Mouse (Mus musculus) cerebellum, adult 18-20 months (tissue): ENCODE data around the gene Il16.

Experiments
- DNase-seq, 2 experiments: peaks; one replicate each; pipeline ENCODE4 v3.0.0; 2021

Gene Il16

DNA sequence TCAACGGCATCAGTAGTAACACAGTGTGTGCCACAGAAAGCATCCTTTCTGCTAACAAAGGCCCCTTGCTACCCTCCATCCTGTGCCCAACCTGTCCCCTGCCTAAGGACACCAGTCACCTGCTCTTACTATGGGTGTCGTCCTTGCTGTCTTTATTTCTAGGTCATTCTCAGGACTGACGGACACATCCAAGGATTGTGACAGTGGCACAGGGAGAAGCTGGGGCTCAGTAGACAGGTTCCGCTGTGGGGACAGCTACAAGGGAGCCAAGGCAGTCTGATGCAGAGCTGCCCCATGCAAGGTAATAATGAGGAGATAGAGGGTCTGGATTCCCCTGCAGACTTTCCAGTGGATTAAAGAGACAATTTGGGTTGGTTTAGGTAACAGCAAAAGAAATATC is 67.0 kb downstream of the Il16 start:
- no peak for DNase-seq

DNA sequence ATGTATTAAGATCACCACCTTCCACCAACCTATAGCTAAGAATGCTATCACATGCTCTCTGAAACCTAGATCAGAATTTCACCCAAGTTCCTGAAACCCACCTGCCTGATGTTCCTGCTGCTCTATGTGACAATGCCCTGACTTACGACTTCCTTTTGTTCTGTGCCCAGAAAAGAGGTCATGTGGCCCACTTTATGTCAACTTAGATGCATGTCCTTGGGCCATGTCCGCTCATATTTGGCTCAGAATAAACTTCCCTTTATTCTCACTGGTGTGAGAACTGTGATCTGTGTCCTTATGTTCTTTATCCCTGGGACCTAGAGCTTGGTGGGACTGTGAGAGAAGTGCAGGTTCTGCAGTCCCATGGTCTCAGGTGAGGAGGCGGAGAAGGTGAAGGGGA is 68.2 kb downstream of the Il16 start:
- DNase-seq = no peak

DNA sequence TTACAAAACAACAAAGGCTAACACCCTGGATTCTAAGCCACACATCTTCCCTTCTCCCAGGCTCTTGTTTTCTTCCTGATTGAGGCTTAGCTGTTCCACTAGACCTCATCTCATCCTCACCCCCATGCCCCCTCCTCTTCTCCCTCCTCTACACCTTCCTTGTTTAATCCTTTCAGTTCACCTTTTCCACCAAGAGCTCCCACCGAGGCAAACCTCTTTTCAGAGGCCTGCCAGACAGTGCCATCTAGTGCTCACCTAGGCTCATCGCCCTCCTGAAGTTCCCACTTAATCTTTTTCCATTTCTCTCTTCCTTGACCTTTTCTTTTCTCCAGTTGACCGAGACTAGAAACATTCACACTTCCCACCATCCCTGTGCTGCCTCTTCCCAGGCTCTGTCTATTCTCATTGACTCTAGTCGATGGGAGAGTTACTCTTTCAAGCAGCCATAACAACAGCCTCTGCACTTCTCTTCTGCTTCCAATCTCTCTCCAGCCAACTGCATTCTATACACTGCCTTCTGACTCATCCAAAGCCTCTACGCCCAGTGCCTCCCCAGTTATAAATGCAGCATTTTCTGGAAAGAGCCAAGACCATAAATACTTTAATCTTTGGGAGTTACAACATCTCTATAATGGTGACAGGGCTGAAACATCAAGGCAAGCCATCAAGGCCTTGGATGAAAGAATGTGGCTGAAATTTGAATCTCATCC is 69.8 kb downstream of the Il16 start:
- peak in 1 of 2 experiments; percentile 29 for DNase-seq

DNA sequence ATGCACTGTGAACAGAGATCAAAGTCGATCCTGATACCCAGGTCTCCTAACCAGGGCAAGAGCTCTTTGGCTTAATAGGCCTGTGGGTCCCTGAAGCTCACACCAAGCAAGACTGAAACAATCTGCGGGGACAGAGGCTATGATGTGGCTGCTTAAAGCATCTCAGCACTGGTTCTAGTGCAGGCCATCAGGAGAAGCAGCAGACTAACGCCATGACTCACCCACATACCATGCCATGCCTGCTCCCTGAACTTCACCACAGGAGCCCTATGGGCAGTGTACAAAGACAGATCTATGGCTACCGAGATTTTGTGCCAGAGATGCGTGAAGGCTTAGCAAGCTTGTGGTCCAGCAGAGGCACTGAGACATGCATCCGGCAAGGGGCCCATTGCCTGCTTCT is 74.0 kb downstream of the Il16 start:
- no peak for DNase-seq

DNA sequence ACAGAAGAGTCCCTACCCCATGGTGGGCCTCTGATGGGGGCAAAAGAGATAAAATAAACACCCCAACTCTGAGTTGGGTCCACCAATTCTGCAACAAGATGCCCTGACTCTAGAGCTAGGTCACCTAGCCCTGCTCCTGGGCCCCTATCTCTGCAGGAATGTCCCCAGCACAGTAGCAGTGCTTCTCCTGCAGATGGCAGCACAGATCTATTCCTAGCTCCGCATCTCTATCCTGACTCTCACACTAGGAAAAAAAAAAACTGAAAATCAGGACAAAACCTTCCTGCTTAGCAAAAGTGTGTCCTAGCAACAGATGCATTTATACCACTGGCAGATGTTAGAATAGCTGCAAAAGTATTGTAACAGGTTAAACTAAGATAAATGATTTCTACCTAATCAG is 76.8 kb downstream of the Il16 start:
- DNase-seq = peak; percentile 67 to 76

DNA sequence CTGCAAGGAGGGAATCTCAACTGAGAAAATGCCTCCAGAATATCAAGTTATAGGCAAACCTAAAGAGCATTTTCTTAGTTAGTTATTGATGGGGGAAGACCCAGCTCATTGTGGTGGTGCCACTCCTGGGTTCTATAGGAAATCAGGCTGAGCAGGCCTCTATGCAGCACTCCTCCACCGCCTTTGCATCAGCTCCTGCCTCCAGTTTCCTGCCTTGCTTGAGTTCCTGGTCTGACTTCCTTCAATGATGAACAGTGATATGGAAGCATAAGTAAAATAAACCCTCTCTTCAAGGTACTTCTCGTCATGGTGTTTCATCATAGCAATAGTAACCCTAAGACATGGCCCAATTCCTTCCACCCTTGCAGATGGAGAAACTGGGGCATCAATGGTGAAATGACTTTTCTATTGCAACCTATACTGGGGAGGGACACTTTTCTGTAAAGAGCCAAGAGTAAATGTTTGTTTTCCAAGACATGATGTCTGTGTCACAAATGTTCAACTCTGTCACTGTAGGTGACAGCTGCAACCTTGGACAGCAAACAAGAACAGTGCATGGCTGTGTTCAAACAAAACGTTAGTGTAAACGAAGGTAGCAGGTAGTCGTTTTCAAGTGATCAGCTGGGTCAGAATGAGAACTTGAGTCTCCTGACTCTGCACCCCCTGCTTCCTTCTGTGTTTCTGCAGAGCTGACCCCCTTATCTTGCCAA is 77.4 kb downstream of the Il16 start:
- peak in 1 of 2 experiments; percentile 1 for DNase-seq

DNA sequence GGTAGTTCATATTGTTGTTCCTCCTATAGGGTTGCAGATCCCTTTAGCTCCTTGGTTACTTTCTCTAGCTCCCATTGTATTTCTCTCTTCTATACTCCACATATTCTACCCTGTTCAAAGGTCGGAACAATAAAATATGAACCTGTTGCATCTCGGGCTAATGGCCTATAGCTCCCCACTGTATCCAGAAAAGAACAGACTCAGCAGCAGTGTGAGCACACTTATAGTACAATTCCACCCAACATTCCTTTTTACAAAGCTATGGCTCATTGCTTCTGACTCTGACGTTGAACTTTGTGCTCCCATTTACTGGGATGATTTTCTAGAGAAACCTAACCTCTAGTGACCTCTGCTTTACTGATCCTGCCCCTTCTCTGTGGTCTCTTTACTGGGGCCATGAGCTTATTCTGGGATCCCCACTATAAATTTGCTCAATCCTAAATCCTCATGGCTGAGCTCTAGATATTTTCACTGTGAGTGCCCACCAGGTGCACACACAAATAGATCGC is 79.4 kb downstream of the Il16 start:
- no peak for DNase-seq

DNA sequence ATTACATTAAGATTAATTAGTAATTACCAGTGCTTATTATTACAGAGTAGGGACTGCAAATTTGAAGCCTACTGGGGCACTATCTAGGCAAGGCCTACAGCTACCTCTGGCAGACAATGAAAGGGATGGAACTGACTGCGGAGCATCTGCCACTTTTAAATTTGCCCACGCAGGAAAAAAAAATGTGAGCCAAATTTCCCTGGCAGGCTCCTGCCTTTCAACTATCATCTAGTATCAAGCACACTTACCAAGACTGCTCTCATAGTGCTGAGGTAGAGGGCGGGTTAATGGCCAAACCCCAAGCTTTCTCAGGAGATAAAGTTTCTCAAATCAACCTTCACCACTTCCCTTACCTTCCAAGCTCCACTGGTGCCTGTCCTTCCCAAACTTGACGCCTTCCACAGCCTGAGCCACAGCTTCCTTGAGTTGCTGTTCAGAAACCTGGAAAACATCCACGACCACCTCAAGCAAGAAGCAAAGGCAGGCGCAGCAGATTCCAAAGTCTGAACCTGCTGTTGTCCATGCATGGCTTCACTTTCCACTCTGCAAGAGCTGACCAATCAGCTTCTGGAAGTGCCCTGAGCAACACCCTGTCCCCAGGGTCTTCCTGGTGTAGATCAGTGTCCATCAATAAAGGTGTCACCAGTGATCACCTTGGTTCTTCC is 82.7 kb downstream of the Il16 start:
- peak; percentile 48 to 62 for DNase-seq

DNA sequence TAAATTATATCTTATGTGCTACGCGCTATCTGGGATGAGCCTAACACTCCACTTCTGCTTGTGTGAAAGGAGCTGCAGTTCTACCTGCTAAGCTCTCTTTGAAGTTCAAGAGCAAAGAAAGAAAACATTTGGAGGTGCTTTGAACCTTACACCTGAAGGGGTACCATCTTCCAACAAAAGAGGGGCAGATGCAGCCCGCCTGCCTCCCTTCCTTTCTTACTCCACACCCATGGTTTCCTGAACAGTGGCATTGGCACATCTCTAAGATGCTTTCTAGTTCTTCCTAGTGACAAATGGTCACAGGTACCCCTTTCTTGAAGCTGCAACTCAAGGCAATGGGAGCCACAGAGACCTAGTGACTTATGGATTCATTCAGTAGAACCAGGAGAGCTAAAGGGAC is 83.8 kb downstream of the Il16 start:
- no peak for DNase-seq

DNA sequence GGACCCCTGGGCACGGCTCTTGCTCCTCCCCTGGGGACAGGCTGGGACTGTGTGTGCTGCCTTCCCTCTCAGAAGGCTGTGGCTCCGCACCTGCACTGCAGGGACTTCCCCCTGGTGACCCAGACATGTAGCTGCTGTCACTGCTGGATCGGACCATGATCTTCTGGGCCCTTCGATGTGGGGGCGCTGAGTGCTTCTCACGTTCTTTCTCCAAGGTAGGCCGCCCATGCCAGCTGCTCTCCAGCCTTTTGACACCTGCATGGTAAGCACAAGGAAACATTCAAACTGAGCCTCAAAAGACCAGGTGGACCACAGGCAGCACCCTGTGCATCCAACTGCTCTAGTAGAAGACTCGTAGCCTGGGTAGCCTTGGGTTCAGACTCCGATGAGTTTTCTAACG is 84.5 kb downstream of the Il16 start:
- DNase-seq = no peak

DNA sequence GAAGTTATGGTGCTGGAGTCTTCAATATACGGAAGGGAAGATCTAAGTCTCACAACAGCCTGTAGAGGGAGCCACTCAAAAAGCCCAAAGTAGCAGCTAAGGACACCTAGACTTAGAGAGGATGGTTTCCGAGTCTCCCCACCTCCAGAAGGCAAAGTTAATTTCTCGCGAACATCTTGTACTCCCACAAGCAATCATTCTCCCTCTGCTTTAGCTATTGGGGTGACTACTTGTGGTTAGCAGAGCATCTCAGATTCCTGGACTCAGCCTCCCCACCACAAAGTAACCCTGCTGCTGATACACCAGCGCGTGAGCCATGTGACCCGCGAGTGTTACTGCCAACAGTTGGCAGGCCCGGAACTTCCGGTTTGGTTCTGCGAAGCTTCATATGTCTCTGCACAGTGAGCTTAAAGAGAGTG is 85.2 kb downstream of the Il16 start:
- DNase-seq = peak; percentile 38

DNA sequence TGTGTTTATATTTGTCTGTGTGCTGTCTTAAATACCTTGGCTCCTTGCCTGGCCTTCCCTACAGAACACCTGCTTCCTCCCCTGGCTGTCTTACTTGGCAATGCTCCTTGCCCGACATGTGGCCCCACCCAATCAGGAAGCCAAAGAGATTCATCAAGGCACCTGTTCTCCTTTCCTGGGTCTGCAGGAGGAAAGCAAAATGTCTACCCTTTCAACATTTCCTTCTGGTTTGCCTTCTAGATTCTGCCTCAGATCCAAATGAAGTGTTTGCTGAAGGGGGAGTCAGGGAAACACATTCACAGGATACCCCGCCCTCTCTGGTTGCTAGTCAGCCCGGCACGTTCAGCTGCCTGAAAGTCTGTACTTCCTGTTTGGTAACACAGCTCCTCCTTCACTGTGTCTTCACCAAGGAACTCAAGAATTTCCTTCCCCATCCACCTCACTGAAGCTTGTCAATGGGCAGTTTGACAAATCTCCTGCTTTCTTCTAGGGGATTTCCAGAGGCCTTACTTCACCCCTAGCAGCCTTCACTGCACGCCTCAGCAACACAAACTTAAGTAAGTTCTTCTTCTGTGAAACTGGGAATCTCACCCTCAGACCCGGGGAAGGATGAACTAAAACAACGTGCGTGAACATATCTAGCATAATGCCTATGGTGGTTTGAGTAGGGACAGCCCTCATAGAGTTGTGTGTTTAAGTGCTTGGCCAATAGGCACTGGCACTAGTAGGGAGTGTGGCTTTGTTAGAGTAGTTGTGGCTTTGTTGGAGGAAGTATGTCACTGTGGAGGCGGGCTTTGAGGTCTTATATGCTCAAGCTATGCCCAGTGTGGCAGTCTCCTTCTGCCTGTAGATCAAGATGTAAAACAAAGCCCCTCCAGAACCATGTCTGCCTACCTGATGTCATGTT is 86.1 kb downstream of the Il16 start:
- DNase-seq = peak; percentile 76 to 79

DNA sequence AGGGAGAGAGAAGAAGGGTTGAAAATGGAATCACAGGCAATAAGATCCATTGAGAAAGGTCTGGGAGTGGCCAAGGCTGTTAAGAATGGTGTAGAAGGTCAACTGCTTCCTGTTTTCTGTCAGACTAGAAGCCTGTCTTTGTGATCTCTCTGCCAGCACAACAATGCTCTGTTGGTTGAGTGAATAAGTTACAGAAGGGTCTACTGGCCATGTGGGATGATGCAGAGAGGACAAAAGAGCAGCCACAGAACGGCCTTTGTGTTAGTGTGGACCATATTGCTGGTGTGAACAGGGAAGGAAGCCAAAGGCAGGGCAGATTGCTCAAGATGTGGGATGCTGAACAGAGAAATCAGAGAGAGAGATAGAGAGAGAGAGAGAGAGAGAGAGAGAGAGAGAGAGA is 86.8 kb downstream of the Il16 start:
- no peak for DNase-seq

DNA sequence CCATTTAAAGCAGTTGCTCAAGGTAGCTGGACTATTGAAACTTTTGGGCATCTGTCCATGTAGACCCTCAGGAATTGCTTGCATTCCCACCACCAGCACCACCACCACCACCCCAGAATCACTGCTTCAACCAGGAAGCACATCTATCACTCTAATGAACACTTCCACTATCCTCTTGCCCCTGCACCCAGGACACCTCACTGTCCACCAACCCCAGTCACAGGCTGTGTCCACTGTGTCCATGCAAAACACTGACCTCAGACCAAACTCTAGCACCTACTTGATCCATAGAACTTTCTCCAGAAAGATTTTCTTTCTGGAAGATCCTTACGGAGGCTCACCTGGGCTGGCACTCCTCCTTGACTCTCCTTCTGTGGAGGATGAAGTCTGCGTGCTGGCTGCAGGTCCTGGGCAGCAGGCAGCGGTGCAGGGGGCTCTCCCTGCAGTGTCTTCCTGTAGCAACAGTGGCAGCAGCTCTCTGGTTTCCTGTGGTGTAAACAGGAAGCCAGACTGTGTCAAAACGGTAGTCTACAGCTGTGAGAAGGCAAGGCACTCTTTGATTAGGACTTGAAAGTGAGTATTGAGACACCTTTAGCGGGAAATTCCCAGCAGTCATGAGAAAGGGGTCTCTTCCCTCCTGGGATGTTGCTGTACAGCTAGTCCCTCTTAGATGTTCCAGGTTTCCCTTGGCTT is 90.4 kb downstream of the Il16 start:
- no peak for DNase-seq

DNA sequence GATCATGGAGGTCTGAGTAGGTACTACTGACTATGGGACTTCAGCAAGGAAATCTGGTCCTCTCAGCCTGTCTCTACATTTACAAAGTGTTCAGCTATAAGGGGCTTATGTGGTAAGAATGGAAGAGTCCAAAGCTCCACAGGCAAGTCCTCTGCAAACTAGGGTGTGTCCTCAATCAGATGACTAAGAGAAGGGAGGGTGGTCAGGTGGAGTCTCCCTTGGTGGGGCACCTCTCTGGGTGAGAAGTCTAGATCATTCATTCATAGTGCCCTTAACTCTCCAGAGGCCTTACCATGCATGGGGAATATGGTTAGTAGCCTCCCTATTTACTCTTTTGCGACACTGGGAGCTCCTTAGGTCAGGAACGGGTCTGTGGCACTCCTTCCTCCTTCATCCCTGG is 91.3 kb downstream of the Il16 start:
- DNase-seq = no peak

DNA sequence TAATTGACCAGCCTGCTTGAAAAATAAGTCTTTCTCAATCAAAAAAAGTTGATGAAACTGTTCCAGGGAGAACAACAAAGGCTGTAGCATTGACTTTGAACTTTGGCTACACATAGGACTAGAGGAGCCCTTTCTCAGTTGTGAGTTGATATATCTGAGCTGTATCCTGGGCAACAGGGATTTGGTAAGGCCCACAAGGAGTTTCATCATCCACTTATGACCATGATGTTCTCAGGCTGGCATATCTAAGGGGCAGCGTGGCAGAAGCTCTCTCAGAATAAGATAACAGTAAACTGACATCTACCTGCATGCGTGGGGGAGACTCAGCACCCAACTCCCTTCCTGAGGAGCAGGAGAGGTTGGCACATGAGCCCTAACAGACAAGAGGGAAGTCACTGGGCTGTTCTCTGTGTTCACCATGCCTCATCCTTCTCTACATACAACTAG is 91.9 kb downstream of the Il16 start:
- no peak for DNase-seq

DNA sequence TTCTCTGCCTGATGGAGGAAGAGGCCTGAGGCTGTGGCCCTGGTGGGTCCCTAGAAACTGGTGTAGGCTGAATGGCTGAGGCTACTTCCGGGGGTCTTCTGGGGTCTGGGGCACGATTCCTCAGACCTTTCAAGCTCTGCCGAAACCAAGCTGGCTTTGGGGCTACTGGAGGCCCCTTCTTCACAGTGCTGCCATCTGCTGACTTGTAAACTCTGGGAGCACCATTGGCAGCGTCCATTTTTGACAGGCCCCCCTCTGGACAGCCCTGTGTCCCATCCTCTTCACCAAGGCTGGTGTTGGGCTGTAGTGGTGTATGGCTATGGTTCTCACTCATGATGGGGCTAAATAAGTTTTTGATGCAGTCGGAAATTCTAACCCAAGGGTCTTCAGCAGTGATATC is 93.0 kb downstream of the Il16 start:
- DNase-seq = no peak

DNA sequence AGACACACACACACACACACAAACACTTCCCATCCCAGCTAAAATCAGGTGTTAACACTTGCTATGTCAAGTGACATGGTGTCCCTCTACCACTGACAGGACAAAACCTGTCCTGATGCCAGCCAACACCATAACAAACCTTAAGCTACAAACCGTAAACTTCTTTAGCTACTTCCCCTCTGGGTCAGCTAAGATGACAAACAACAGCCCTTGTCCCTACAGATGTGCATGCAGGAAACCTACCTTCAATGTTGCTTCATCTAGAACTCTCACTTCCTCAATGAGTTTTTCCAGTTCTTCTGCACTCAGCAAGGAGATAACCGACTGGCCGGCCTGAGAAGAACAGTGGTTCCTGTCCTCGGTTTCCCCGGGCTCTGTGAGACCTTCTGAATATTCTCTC is 94.9 kb downstream of the Il16 start:
- no peak for DNase-seq

DNA sequence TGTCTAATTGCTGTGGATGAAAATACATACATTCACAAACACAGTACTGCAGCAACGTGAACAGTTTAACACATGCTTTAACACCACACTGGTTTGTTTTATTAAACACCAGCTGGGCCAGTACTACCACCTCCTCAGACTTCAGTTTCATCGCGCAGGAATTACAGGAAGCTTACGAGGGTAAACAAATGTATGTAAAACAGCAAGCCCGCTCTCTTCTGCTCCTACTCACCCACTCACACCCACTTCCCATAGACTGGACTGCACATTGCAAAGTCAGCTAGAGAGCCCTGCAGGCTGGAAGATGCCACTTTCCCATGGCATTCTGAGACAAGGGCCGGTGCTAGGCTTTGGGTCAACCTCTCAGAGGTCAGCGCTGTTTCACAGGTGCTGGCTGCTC is 96.7 kb downstream of the Il16 start:
- no peak for DNase-seq

DNA sequence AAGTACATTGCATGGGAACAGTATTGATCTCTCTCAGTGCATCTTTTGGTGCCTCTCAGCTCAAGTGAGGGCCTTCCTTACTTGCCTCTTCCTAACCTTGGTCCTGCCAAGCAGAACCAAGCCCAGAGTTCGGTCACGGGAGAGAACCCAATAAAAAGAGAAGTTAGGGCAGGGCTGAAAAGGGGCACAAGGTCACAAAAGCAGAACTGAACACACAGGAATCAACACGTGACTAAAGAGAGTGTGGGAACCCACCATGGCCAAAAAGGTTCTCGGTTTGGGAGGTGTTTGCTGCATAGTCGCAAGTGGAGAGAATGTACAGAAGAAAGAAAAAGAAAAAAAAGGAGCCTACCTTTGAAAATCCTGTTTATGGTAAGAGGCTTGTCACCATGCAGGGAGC is 100.0 kb downstream of the Il16 start:
- no peak for DNase-seq

DNA sequence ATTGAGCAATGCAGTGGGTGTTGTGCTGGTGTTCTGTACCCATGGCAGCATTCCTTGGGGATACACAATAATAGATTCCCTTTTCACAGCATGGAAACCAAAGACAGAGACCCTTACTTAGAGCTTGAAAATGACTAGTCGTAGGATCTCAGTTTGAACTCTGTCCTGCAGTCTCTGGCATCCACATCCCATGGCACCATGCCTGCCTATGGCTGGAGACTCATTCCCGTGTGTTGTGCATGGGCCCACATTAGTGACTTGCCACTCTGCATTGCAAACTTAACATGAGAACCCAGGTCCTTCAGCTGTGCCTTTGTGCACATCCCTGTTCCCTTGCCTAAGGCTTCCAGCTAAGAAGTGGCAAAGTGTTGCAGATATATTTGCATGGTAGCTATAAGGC is 100.8 kb downstream of the Il16 start:
- no peak for DNase-seq

DNA sequence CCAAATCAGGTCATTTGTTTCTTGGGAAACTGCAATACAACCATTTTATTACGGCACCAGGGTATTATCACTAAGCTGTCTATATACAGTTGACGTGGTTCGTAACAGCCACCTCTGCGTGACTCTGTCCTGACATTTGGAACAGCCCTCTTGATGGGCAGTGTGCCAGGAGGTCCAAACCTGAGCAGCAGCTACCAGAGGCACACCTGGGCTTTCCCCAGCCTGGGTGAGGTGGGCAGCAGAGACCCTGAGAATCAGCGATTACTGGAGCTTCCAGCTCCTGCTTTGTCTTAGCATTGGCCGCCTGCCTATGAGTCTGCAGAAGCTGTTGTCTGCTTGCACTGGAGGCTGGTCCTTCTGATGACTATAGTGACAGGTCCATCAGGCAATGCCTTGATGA is 101.9 kb downstream of the Il16 start:
- peak in 1 of 2 experiments; percentile 46 for DNase-seq
